Mouse (Mus musculus): Measurements from ENCODE around the gene Ltn1. TPM values are rescaled to one million over a fixed set of nuclear protein-coding genes. Genes with fewer than 3 reads are reported as not detected.

Gene Ltn1
- 19.4 and 21.5 TPM in 2 replicates for total RNA-seq (2017)

- peak; percentile 100 for ATAC-seq (ENCODE audit: extremely low read depth, insufficient number of reproducible peaks, low FRiP score, poor library complexity, severe bottlenecking)
Observed at GRCm38 (mm10) chr16:87432033-87432814, at the start of gene Ltn1. Gene Ltn1 (minus strand): TSS chr16:87432612.

GRCm38 (mm10) chr16:87470579-87470978, 38.2 kb upstream of the Ltn1 start:
- ATAC-seq (ENCODE audit: extremely low read depth, insufficient number of reproducible peaks, low FRiP score, poor library complexity, severe bottlenecking) = no peak

- no peak for ATAC-seq (ENCODE audit: extremely low read depth, insufficient number of reproducible peaks, low FRiP score, poor library complexity, severe bottlenecking)
Observed at GRCm38 (mm10) chr16:87458752-87459151, 26.3 kb upstream of the Ltn1 start.

GRCm38 (mm10) chr16:87455180-87455611, 22.8 kb upstream of the Ltn1 start:
- ATAC-seq (ENCODE audit: extremely low read depth, insufficient number of reproducible peaks, low FRiP score, poor library complexity, severe bottlenecking) = peak; percentile 49

GRCm38 (mm10) chr16:87454419-87455179, 22.2 kb upstream of the Ltn1 start, which contains the start of gene Usp16:
Gene Usp16 (plus strand): TSS chr16:87454703.
- ATAC-seq (ENCODE audit: extremely low read depth, insufficient number of reproducible peaks, low FRiP score, poor library complexity, severe bottlenecking) = peak; percentile 99

GRCm38 (mm10) chr16:87453226-87453625, 20.8 kb upstream of the Ltn1 start:
- no peak for ATAC-seq (ENCODE audit: extremely low read depth, insufficient number of reproducible peaks, low FRiP score, poor library complexity, severe bottlenecking)

- no peak for ATAC-seq (ENCODE audit: extremely low read depth, insufficient number of reproducible peaks, low FRiP score, poor library complexity, severe bottlenecking)
Observed at GRCm38 (mm10) chr16:87445528-87445927, 13.1 kb upstream of the Ltn1 start.

GRCm38 (mm10) chr16:87445110-87445509, 12.7 kb upstream of the Ltn1 start:
- no peak for ATAC-seq (ENCODE audit: extremely low read depth, insufficient number of reproducible peaks, low FRiP score, poor library complexity, severe bottlenecking)

GRCm38 (mm10) chr16:87444071-87444470, 11.7 kb upstream of the Ltn1 start:
- ATAC-seq (ENCODE audit: extremely low read depth, insufficient number of reproducible peaks, low FRiP score, poor library complexity, severe bottlenecking) = no peak

GRCm38 (mm10) chr16:87443245-87443644, 10.8 kb upstream of the Ltn1 start:
- ATAC-seq (ENCODE audit: extremely low read depth, insufficient number of reproducible peaks, low FRiP score, poor library complexity, severe bottlenecking) = no peak

GRCm38 (mm10) chr16:87442291-87442690, 9.9 kb upstream of the Ltn1 start:
- no peak for ATAC-seq (ENCODE audit: extremely low read depth, insufficient number of reproducible peaks, low FRiP score, poor library complexity, severe bottlenecking)

- peak; percentile 42; the same call in 1 of the 2 replicates for ATAC-seq (ENCODE audit: extremely low read depth, insufficient number of reproducible peaks, low FRiP score, poor library complexity, severe bottlenecking)
Observed at GRCm38 (mm10) chr16:87441089-87441488, 8.7 kb upstream of the Ltn1 start.

- ATAC-seq (ENCODE audit: extremely low read depth, insufficient number of reproducible peaks, low FRiP score, poor library complexity, severe bottlenecking) = peak; percentile 97
Observed at GRCm38 (mm10) chr16:87440184-87440686, 7.8 kb upstream of the Ltn1 start, which contains the start of gene Rwdd2b. Gene Rwdd2b (minus strand): TSS chr16:87440573.

GRCm38 (mm10) chr16:87438697-87439096, 6.3 kb upstream of the Ltn1 start:
- no peak for ATAC-seq (ENCODE audit: extremely low read depth, insufficient number of reproducible peaks, low FRiP score, poor library complexity, severe bottlenecking)

GRCm38 (mm10) chr16:87437096-87437495, 4.7 kb upstream of the Ltn1 start:
- no peak for ATAC-seq (ENCODE audit: extremely low read depth, insufficient number of reproducible peaks, low FRiP score, poor library complexity, severe bottlenecking)

GRCm38 (mm10) chr16:87435411-87436205, 3.2 kb upstream of the Ltn1 start:
- ATAC-seq (ENCODE audit: extremely low read depth, insufficient number of reproducible peaks, low FRiP score, poor library complexity, severe bottlenecking) = no peak

- ATAC-seq (ENCODE audit: extremely low read depth, insufficient number of reproducible peaks, low FRiP score, poor library complexity, severe bottlenecking) = no peak
Observed at GRCm38 (mm10) chr16:87434946-87435345, 2.5 kb upstream of the Ltn1 start.

GRCm38 (mm10) chr16:87434266-87434665, 1.9 kb upstream of the Ltn1 start:
- ATAC-seq (ENCODE audit: extremely low read depth, insufficient number of reproducible peaks, low FRiP score, poor library complexity, severe bottlenecking) = no peak

- no peak for ATAC-seq (ENCODE audit: extremely low read depth, insufficient number of reproducible peaks, low FRiP score, poor library complexity, severe bottlenecking)
Observed at GRCm38 (mm10) chr16:87427516-87427915, 4.9 kb downstream of the Ltn1 start.
